Mouse (Mus musculus) midbrain, embryonic 11.5 days (tissue): ENCODE measurements around the gene Polg2. TPM values are rescaled to one million over a fixed set of nuclear protein-coding genes. Genes with fewer than 3 reads are reported as not detected.

Experiments used
- ATAC-seq: fragments of 200-750 bp; cut with Nextera tagmentation; 2 replicates; pipeline ENCODE4 v1.8.0; 2017; ENCODE audit warnings: moderate TSS enrichment, moderate library complexity; ENCODE audit not compliant: low FRiP score
- DNase-seq: peaks from one replicate; pipeline ENCODE4 v3.0.0; 2015; ENCODE audit warnings: low spot score; ENCODE audit errors: missing footprints
- H3K27ac ChIP-seq: fragments of 300-500 bp; sonication (generic); 2 replicates; pipeline ENCODE4 v1.5.1; 2014; ENCODE audit warnings: low read depth, low read length
- H3K27me3 ChIP-seq: fragments of 300-500 bp; sonication (generic); 2 replicates; pipeline ENCODE4 v1.6.1; 2014; ENCODE audit warnings: mild to moderate bottlenecking, low read length, moderate library complexity, mixed read lengths; ENCODE audit not compliant: control insufficient read depth, insufficient read depth
- H3K36me3 ChIP-seq: fragments of 300-500 bp; sonication (generic); 2 replicates; pipeline ENCODE4 v1.6.1; 2014; ENCODE audit warnings: mild to moderate bottlenecking, low read length, moderate library complexity, mixed read lengths; ENCODE audit not compliant: control insufficient read depth, insufficient read depth
- H3K4me1 ChIP-seq: fragments of 300-500 bp; sonication (generic); 2 replicates; pipeline ENCODE4 v1.6.1; 2014; ENCODE audit warnings: low read length; ENCODE audit not compliant: control insufficient read depth, insufficient read depth
- H3K4me2 ChIP-seq: fragments of 300-500 bp; sonication (generic); 2 replicates; pipeline ENCODE4 v1.6.1; 2014; ENCODE audit warnings: mild to moderate bottlenecking, moderate library complexity
- H3K4me3 ChIP-seq: fragments of 300-500 bp; sonication (generic); 2 replicates; pipeline ENCODE4 v1.5.1; 2014; ENCODE audit warnings: low read depth, low read length
- H3K9ac ChIP-seq: fragments of 300-500 bp; sonication (generic); 2 replicates; pipeline ENCODE4 v1.6.1; 2014; ENCODE audit warnings: low read length
- H3K9me3 ChIP-seq: fragments of 300-500 bp; sonication (generic); 2 replicates; pipeline ENCODE4 v1.6.1; 2016; ENCODE audit warnings: low read length; ENCODE audit not compliant: control insufficient read depth
- WGBS: fragments of 180-500 bp; shearing (Covaris S2); extraction: QIAGEN DNeasy Blood & Tissue Kit; methylation state at CpG from one replicate; pipeline ENCODE4 v1.1.7; 2014; 5-methylcytosine and 5-hydroxymethylcytosine counted together
- polyA plus RNA-seq: library from polyadenylated mRNA; unstranded; fragments of >200 nt; fragmentation: Nextera tagmentation; extraction: Ambion mirVana; gene quantifications from 2 replicates; pipeline ENCODE4 v1.2.1, GENCODE M21; 2014

Gene Polg2
- polyA plus RNA-seq, 1 experiment from 2014 or later = 9.7 TPM

DNA sequence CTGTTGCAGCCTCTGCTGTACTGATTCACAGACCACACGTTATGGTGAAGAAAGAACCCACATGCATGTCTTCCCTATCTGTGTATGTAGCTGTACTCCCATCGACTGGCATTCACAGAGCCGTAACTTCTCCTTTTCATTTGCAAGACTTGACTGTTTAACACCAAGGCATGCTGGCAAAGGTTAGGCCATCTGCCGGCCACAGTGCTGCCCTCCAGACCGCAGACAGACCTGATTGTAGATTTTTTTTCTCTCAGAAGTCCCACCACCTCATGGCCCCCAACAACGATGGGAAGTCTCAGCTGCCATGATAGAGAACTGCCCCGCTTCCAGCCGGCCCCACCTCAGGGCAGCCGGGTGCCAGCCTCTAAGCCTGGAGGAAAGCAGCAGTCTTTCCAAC, 40.3 kb upstream of the Polg2 start:
- no peak overlapping the region for H3K9ac ChIP-seq
- H3K36me3 ChIP-seq = peaks cover 12% of the 10 kb centered on the region
- no peak overlapping the region for H3K27ac ChIP-seq
- no peaks in the 10 kb centered on the region for H3K4me1 ChIP-seq
- no peaks in the 10 kb centered on the region for H3K27me3 ChIP-seq
- no peaks in the 10 kb centered on the region for H3K9me3 ChIP-seq
- H3K4me2 ChIP-seq = no peak overlapping the region
- WGBS = 93% methylated on average over 9 of the region's 9 CpGs
- ATAC-seq (no peak), DNase-seq (no peak)
- no peak overlapping the region for H3K4me3 ChIP-seq

DNA sequence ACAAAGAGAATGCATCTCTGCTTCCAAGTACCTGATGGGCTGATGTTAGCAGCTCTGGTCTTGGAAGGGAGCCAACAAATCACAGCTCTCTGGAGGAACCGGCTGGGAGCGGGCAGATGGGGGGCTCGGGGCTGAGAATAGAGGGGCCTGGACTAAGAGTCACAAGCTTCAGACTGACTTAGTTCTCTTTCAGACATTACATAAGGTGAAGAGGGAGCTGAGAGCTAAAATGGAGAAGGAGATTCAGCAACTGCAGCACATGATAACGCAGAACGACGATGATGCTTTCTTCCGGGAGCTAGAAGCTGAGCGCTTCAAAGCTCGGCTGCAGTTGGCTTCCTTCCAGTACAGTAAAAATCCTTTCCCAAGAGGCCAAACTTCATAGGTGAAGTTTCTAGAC, 39.0 kb upstream of the Polg2 start:
- Histone ChIP-seq H3K4me3 (no peak overlapping the region), H3K27ac (no peak overlapping the region), H3K9me3 (no peaks in the 10 kb centered on the region), H3K36me3 (peaks cover 6% of the 10 kb centered on the region), H3K4me1 (no peaks in the 10 kb centered on the region), H3K9ac (no peak overlapping the region), H3K27me3 (no peaks in the 10 kb centered on the region), H3K4me2 (no peak overlapping the region)
- DNase-seq = no peak
- 91% methylated on average over 9 of the region's 9 CpGs for WGBS
- no peak for ATAC-seq

DNA sequence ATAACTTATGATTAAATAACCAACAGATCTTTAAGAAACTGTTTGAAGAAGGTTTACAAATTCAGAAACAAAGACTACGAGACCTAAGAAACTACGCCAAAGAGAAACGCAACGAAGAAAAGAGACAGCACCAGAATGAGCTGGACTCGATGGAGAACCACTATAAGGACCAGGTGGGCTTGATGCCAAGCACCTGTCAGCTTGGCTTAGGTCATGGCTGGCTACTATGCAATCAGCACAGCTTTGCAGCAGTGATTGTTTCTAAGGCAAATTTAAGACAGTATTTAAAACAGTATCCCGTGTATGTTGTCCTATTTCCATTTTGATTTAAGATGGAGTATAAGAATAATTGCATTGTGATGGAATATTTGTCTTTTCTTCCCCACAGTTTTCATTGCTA, 38.5 kb upstream of the Polg2 start:
- peaks cover 6% of the 10 kb centered on the region; the same call in 1 of the 2 replicates for H3K36me3 ChIP-seq
- ATAC-seq (no peak), DNase-seq (no peak)
- 95% methylated on average over 6 of the region's 6 CpGs for WGBS
- H3K4me1 ChIP-seq = no peaks in the 10 kb centered on the region
- no peak overlapping the region for H3K4me2 ChIP-seq
- no peaks in the 10 kb centered on the region for H3K9me3 ChIP-seq
- H3K4me3 ChIP-seq = no peak overlapping the region
- no peaks in the 10 kb centered on the region for H3K27me3 ChIP-seq
- H3K27ac ChIP-seq = no peak overlapping the region
- H3K9ac ChIP-seq = no peak overlapping the region

DNA sequence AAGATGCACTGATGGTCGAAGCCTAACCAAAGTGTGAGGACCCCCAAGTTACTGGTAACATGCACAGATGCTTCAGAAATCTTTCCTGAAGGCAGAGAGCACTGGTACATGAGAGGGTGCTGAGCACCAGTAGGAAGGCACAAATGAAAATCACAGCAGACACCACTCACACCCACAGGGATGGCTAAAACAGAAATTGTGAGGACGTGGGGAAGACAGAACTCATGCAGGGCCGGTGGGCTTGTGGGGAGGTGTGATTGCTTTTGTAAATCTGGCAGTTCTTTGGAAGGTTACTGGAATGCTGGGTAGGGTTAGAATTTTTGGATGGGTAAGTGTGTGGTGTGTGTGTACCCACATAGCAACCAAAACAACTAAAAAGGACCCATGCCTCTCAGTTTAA, 37.8 kb upstream of the Polg2 start:
- Histone ChIP-seq H3K4me3 (no peak overlapping the region), H3K9ac (no peak overlapping the region), H3K4me2 (no peak overlapping the region), H3K27me3 (no peaks in the 10 kb centered on the region), H3K9me3 (no peaks in the 10 kb centered on the region), H3K36me3 (peaks cover 6% of the 10 kb centered on the region; the same call in 1 of the 2 replicates), H3K4me1 (no peaks in the 10 kb centered on the region), H3K27ac (no peak overlapping the region)
- DNase-seq (no peak), ATAC-seq (no peak)
- WGBS = 88% methylated on average over 3 of the region's 3 CpGs

DNA sequence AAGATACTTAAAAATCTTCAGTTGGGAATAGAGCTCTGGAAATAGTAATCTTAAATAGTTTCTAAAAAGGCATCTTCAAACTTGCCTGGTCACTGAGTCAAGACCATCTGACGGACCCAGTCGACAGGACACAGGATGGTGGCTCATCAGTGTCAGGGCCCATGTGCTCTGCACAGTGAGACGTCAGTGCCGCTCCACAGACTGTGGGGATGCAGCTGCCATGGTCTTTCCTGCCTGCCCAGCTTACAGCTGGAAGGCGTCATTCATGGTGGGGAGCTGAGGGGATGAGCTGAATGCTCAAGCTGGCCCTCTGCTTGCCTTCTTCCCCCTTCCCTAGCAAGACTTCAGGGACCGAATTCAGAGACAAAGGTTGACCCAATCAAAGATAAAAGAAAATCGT, 37.0 kb upstream of the Polg2 start:
- Histone ChIP-seq H3K4me2 (no peak overlapping the region), H3K36me3 (peaks cover 9% of the 10 kb centered on the region), H3K4me3 (no peak overlapping the region), H3K27ac (no peak overlapping the region), H3K27me3 (no peaks in the 10 kb centered on the region), H3K9me3 (no peaks in the 10 kb centered on the region), H3K4me1 (no peaks in the 10 kb centered on the region), H3K9ac (no peak overlapping the region)
- DNase-seq (no peak), ATAC-seq (no peak)
- 84% methylated on average over 7 of the region's 7 CpGs for WGBS

DNA sequence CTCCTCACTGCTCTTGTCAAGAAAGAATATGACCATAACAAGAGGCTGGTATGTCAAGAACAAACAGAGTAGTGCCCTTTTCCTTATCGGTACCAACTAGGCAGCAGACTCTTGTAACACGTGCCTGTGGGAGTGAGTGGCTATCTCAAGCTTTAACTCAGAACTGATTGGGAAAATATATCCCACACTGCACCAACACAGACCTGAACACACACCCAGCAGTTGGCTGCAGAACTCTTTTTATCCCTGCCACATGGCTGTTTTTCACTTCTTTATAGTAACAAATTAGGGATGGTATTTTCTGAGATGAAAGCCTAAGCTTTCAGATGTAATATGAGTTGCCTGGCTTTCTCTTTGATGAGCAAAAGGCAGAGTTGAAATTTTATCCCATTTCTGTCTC, 36.4 kb upstream of the Polg2 start:
- Histone ChIP-seq H3K9ac (no peak overlapping the region), H3K4me2 (no peak overlapping the region), H3K4me1 (no peaks in the 10 kb centered on the region), H3K4me3 (no peak overlapping the region), H3K36me3 (peaks cover 9% of the 10 kb centered on the region), H3K27me3 (no peaks in the 10 kb centered on the region), H3K9me3 (no peaks in the 10 kb centered on the region), H3K27ac (no peak overlapping the region)
- no peak for ATAC-seq
- WGBS = 99% methylated on average over 2 of the region's 2 CpGs
- no peak for DNase-seq

DNA sequence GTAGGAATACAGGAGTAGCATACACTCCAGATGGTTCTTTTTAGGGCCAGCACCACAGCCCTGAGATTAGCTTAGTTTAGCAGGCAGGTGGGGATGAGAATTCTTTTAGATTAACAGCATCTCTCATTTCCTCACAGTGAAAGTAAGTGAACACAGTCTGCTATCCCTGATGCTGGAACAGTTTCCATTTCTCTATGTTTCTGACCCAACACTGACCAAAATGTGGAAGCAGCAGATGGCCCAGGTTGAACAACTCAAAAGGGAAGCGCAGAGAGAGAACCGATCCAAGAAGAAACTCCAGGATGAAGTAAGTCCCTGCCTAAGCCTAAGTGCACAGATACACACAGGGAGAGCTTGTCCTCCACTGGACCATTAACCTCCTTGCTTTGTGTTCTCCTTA, 36.0 kb upstream of the Polg2 start:
- Histone ChIP-seq H3K4me3 (no peak overlapping the region), H3K27ac (no peak overlapping the region), H3K36me3 (peaks cover 9% of the 10 kb centered on the region), H3K4me1 (no peaks in the 10 kb centered on the region), H3K4me2 (no peak overlapping the region), H3K9ac (no peak overlapping the region), H3K27me3 (no peaks in the 10 kb centered on the region), H3K9me3 (no peaks in the 10 kb centered on the region)
- no peak for ATAC-seq
- DNase-seq = no peak
- 93% methylated on average over 2 of the region's 2 CpGs for WGBS

DNA sequence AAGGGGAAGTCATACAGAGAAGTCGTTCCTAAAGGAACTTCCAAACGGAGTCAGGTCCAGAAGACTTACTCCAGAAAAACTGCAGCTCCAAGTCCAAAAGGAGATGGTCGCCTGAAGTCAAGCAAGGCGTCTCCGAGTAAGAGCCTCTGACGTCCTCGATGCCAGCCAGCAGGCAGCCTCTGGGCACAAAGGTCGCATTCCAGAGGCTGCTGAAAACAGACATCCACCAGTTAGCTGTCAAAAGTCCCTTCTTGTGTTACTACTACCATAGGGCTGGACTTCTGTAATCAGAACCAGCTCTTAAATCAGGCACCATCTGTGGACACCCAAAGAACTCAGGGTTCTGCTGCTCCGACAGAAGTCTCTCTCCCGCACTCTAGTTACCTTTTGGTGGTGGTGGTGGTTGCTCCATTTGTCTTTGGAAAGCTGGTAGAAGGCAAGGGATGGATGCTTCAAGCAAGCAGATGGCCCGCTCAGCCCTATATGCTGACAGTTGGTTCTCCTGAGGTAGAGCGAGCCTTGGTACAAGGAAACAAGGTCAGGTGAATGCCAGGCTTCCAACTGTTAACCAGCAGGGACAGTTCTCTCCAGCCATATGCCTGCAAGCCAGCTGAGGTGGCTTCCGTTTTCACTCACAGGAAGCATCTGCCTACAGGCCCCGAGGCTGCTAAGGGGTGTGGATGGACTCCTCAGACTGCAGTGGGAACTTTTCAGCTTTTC, 35.4 kb upstream of the Polg2 start:
- H3K4me1 ChIP-seq = no peaks in the 10 kb centered on the region
- H3K9ac ChIP-seq = no peak overlapping the region
- ATAC-seq (no peak), DNase-seq (no peak)
- H3K4me2 ChIP-seq = no peak overlapping the region
- no peaks in the 10 kb centered on the region for H3K9me3 ChIP-seq
- H3K4me3 ChIP-seq = no peak overlapping the region
- peaks cover 9% of the 10 kb centered on the region for H3K36me3 ChIP-seq
- no peak overlapping the region for H3K27ac ChIP-seq
- no peaks in the 10 kb centered on the region for H3K27me3 ChIP-seq
- 79% methylated on average over 14 of the region's 14 CpGs for WGBS

DNA sequence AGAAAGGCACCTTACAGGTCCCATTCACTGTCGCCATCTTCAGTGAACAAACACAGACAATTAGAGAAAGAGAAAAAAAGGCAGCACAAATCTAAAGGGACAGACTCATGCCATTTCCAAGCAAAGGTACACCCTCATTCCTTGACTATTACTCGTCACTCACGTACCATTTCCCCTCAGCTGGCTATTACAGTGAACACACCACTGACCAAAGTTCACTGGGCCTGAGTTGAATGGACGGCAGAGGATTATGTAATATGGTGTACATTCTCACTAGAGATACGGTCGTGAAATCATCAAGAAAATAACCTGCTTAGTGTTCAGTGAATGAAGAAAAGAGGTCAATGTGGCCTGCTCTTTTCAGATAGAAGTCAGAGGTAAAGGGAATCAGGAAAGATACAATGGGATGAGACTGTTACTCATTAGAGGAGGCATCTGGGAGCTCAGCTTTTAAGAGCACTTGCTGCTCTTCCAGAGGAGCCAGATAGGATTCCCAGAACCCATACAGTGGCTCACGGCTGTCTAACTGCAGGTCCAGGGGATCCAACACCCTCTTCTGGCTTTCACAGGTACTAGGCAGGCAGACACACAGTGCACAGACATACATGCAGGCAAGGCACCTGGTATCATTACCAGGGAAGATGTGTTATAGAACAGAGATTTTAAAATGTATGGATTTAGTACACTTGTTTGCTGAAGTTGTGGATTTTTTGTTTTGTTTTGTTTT, 33.2 kb upstream of the Polg2 start:
- no peaks in the 10 kb centered on the region for H3K9me3 ChIP-seq
- peaks cover 5% of the 10 kb centered on the region for H3K36me3 ChIP-seq
- 90% methylated on average over 7 of the region's 7 CpGs for WGBS
- H3K4me3 ChIP-seq = no peak overlapping the region
- ATAC-seq (no peak), DNase-seq (no peak)
- H3K27ac ChIP-seq = no peak overlapping the region
- H3K4me1 ChIP-seq = no peaks in the 10 kb centered on the region
- no peak overlapping the region for H3K9ac ChIP-seq
- H3K27me3 ChIP-seq = no peaks in the 10 kb centered on the region
- H3K4me2 ChIP-seq = no peak overlapping the region
